Mouse (Mus musculus) cortical plate, adult 2 months (tissue): Measurements from ENCODE around the gene Ghr. TPM values are rescaled to one million over a fixed set of nuclear protein-coding genes. Genes with fewer than 3 reads are reported as not detected.

ENCODE experiments used
- H3K27ac ChIP-seq: fragments of 200-500 bp; 2 replicates; pipeline ENCODE4 v1.5.1; 2012; ENCODE audit warnings: low read length, control low read depth, inconsistent platforms; ENCODE audit not compliant: insufficient read depth
- H3K4me1 ChIP-seq: fragments of 200-500 bp; 2 replicates; pipeline ENCODE4 v1.6.1; 2011; ENCODE audit warnings: low read length; ENCODE audit not compliant: control insufficient read depth, insufficient read depth
- H3K4me3 ChIP-seq: fragments of 200-500 bp; 2 replicates; pipeline ENCODE4 v1.5.1; 2011; ENCODE audit warnings: mild to moderate bottlenecking, low read length, control low read depth; ENCODE audit not compliant: insufficient read depth
- CTCF ChIP-seq: fragments of 200-500 bp; IDR thresholded peaks from 2 replicates; pipeline ENCODE4 v1.5.1; 2011; ENCODE audit warnings: mild to moderate bottlenecking, control low read depth, low read length; ENCODE audit not compliant: insufficient read depth; ENCODE audit errors: extremely low read depth
- POLR2A ChIP-seq: fragments of 200-500 bp; IDR thresholded peaks from 2 replicates; pipeline ENCODE4 v1.6.1; 2011; ENCODE audit warnings: mild to moderate bottlenecking, low read length, control low read depth; ENCODE audit not compliant: insufficient read depth; ENCODE audit errors: extremely low read depth
- polyA plus RNA-seq: library from polyadenylated mRNA; depleted of rRNA; stranded (reverse); fragments of >200 nt; gene quantifications from 2 replicates; pipeline ENCODE4 v1.2.3, GENCODE M21; 2012

Gene Ghr
- polyA plus RNA-seq, 1 experiment, result 8.4 TPM

DNA sequence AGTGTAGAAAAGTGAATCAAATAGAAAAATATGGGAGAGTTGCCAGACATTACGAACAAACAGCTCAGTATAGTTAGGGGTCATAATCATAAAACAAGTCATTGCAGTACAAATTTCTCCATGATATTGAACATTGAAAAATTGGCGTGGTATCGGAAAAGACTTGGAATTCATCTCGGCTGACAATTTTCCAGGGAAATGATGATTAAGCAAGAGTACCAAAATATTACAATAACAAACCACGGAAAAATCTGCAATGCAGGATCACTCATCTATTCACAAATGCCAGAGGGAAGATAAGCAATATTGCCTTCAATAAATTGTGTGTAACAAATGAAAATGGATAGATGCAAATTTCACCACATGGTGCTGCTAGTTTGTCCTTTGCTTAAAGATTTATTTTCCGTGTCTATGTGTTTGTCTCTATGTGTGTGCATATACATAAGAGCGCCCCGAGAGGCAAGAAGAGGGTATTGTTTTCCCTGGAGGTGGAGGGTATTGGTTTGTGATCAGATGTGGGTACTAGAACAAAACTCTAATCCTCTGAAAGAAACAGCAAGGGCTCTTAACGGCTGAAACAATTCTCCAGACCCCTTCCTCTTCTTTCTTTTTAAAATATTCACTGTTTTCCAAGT lies 85.2 kb downstream of the Ghr start:
- Histone ChIP-seq H3K27ac (no peak overlapping the region), H3K4me3 (no peak overlapping the region), H3K4me1 (no peaks in the 10 kb centered on the region)
- TF ChIP-seq CTCF, result no peak
- TF ChIP-seq POLR2A, result no peak

DNA sequence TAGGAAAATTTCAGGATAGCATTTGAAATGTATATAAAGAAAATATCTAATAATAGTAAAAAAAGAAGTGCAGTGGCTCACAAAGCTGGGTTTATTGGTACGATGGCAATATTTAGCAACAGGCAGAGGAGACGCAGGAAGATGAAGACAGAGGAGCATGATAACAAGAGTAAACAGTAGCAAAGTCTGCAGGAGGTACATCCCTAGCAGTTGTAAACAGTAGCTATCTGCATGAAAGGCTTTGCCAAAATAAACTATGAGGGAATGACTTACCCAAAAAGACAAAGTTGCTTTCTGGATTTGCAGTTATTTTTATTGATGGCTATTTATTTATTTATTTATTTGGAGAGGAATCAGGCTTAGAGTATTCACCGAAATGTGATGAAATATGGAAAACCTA lies 92.4 kb downstream of the Ghr start:
- Histone ChIP-seq H3K4me1 (no peaks in the 10 kb centered on the region), H3K27ac (no peak overlapping the region), H3K4me3 (no peak overlapping the region)
- TF ChIP-seq POLR2A (no peak), CTCF (no peak)

DNA sequence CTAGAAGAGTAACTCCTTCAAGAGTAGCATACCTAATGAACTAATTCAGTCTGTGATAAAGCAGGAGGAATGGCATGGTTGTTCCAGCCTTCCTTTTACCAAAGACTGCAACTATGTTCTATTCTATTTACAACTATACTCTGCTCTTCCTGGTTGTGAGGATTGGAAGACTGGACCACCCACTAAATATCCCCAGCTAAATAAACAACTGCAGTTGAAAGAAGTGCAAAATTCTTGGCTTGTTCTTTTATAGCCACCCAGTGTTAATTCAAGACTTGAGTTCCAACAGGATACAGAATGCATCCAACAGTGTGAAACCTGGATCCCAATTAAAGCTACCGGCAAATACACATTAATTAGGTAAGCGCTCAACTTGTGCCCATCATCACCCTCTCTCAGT lies 93.3 kb downstream of the Ghr start:
- no peaks in the 10 kb centered on the region for H3K4me1 ChIP-seq
- no peak overlapping the region for H3K4me3 ChIP-seq
- TF ChIP-seq POLR2A (no peak), CTCF (no peak)
- no peak overlapping the region for H3K27ac ChIP-seq

DNA sequence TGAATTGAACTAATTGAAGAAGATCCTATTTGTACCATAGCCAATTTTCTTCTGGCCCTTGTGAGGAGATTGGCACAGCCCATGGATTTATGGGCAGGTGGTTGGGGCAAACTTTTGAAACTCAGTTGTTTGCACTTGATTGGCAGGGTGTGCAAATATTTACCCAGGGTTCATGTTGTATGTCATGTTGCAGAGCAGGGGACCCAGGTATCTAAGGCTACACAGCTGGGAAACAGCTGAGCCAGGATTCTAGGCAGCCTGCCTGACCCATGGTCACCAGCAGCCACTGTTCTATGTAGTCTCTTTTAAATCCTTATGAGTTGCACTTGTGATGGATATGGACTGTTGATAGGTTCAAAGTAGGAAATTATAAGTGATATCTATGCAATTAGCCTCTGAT lies 94.1 kb downstream of the Ghr start:
- Histone ChIP-seq H3K27ac (no peak overlapping the region), H3K4me3 (no peak overlapping the region), H3K4me1 (no peaks in the 10 kb centered on the region)
- TF ChIP-seq CTCF (no peak), POLR2A (no peak)

DNA sequence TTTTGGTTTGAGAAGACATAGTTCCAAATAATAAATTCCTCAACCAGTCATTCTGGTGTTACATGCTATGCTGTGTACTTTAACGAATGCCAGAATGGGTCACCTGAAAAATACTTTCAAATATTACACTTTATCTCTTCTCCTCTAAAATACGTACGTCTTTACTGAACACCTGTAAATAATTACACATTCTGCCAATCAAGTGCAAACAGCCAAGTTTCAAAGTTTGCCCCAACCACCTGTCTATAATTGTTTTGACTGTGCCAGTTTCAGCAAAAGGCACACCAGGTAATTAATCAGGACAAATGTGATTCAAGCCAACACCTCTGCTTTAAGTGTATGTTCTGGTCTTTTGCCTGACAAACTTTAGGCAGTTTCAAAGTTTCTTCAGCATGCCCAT lies 94.7 kb downstream of the Ghr start:
- H3K4me1 ChIP-seq, result no peaks in the 10 kb centered on the region
- no peak for TF ChIP-seq POLR2A
- no peak for TF ChIP-seq CTCF
- H3K27ac ChIP-seq, result no peak overlapping the region
- H3K4me3 ChIP-seq, result no peak overlapping the region

DNA sequence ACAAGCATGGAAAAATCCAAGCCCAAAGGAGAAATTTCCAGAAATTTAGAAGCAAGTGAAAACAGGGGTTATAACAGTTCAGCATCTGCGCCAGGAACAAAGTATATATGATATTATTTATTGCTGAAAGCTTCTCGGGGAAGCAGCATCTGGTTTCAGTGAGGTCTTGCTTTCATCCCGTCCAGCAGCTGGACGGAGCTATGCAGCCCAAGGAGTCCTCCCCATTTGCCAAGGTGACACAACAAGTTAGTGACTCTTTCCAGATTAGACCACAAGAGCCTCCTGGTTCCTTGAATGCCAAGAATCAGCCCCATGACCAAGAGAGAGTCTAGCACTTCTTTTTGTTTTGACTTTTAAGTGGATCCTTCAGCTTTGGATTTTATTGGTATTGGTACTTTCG lies 96.6 kb downstream of the Ghr start:
- no peaks in the 10 kb centered on the region for H3K4me1 ChIP-seq
- no peak for TF ChIP-seq CTCF
- TF ChIP-seq POLR2A, result no peak
- H3K27ac ChIP-seq, result no peak overlapping the region
- no peak overlapping the region for H3K4me3 ChIP-seq

DNA sequence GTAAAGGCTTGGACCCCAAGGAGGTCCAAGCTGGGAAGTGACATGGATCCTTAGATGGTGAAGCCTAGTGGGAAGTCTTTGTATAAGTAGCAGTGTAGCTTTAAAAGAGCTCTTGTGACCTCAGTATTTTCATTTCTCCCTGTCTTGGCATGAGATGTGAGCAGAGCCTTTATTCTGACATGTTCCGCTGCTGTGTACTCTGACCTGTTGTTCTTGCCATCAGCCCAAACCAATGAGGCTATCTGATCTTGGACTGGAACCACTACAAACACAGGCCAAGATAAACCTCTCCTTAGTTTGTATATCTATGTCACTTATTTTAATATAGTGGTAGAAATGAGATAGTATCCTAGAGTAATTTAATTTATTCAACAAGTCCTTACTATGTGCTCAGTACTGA lies 97.9 kb downstream of the Ghr start:
- no peak overlapping the region for H3K27ac ChIP-seq
- no peaks in the 10 kb centered on the region for H3K4me1 ChIP-seq
- TF ChIP-seq POLR2A (no peak), CTCF (no peak)
- no peak overlapping the region for H3K4me3 ChIP-seq

DNA sequence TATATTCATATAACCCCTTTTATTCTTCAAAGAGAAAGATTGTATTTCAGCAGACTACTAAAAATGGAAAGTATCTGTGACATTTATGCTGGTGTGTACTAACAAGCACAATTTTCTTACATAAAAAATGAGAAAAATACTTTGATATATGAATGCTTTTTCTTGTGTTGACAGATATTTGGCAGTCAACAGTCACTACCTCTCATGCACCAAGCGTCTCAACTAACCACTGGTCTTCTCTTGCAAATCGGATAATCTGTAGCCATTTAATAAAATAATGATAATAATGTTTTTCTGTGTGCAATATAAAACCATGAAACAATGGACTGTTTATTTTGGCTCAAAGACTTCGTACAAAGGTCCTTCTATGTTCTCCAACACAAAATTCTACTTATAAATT lies 99.8 kb downstream of the Ghr start:
- Histone ChIP-seq H3K4me1 (no peaks in the 10 kb centered on the region), H3K27ac (no peak overlapping the region), H3K4me3 (no peak overlapping the region)
- TF ChIP-seq CTCF (no peak), POLR2A (no peak)

DNA sequence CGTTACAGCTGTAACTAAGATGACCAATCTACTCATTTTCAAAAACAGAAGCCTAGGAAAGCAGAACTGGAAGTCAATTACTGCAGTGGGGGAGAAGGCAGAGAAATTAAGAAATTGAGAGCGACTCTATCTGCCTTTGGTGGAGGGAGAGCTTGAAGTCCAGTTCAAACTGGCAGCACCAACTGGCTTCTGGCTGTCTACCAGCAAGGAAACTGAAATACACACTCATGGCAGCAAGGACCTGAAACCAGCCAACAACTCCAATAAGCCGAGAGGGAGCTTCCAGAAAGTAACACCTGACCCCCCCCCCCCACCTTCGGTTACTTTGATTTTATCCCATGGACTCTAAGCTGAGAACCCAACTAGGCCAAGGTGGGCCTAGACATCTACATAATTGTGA lies 114.1 kb downstream of the Ghr start:
- Histone ChIP-seq H3K4me3 (no peak overlapping the region), H3K27ac (no peak overlapping the region), H3K4me1 (no peaks in the 10 kb centered on the region)
- TF ChIP-seq CTCF, result no peak
- TF ChIP-seq POLR2A, result no peak

DNA sequence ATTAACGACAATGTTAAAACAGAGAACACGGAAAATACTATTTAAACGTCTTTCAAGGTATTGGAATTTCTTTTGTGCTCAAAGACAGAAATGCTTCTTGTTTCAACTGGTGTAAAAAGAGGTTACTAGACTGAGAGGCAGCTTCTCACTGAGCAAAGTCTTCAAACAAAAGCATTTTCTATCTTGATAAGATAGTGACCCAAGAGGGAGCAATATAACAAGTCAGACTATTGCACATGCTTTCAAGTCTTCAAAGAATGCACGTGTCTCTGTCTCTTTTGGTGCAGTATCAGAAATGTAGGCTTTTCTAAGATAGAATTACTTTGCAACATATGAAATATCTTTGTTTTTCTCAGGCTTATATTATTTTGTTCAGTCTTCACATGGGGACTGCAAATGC lies 116.7 kb downstream of the Ghr start:
- no peaks in the 10 kb centered on the region for H3K4me1 ChIP-seq
- no peak overlapping the region for H3K4me3 ChIP-seq
- TF ChIP-seq POLR2A, result no peak
- no peak for TF ChIP-seq CTCF
- no peak overlapping the region for H3K27ac ChIP-seq
